Mouse (Mus musculus): Measurements from ENCODE around the gene Gm21887. TPM values are rescaled to one million over a fixed set of nuclear protein-coding genes. Genes with fewer than 3 reads are reported as not detected.
"Not testable (repeated sequence)": the region's sequence is repeated elsewhere in the genome, so short reads cannot be mapped to it uniquely, and the experiment has no call there.

Gm21887 gene
- 188 and 256 TPM in 2 replicates for polyA plus RNA-seq (2015; fragmentation: Nextera tagmentation; extraction: Ambion mirVana)

DNA sequence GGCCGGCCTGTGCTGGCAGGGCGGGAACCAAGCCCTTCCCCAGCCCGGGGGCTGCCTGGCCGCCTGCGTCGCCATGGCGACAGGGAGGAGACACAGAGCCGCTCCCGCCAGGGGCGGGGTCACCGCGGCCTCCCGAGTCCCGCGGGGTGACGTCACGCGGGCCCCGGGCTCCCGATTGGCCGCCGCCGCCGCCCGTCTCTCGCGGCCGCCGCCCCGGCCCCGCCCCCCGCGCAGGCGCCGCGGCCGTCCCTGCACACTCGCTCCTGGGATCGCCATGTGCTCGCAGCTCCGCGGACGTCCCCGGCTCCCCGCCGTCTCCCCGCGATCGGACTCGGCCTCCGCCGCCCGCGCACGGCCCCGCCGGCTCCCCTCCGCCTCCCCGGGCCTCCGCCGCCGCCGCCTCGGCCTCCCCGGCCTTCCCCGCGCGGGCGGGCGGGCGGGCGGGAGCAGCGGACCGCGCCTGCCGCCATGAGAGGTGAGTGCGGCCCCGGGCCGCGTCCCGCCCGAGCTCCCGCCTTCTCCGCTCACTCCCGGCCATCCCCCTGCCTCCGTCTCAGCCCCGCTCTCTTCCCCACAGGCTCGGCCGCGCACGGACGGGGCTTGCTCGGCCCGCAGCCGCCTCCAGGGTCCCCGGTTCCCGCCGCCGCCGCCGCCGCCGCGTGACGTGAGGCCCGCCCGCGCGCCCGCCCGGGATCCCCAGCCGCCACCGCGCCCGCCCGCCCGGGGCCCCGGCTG, at the start of gene Gm21887:
Gene Gm21887, plus strand, starts transcription at position 644 of the 735 bp plus-strand sequence.
- Histone ChIP-seq H3K36me3 (peaks cover 19% of the 10 kb centered on the region), H3K4me2 (peak within 1 kb of the TSS; percentile 12), H3K9me3 (peaks cover 48% of the 10 kb centered on the region), H3K9ac (peak within 1 kb of the TSS; percentile 72), H3K4me3 (peak within 1 kb of the TSS; percentile 50), H3K27ac (peak within 1 kb of the TSS; percentile 73)
- H3K4me1 ChIP-seq, H3K27me3 ChIP-seq: not testable (repeated sequence)
- 72% methylated on average over 116 of the region's 118 CpGs for WGBS
- ATAC-seq (ENCODE audit: insufficient number of reproducible peaks, insufficient read depth, low FRiP score, low TSS enrichment, low read depth), result peak; percentile 87

DNA sequence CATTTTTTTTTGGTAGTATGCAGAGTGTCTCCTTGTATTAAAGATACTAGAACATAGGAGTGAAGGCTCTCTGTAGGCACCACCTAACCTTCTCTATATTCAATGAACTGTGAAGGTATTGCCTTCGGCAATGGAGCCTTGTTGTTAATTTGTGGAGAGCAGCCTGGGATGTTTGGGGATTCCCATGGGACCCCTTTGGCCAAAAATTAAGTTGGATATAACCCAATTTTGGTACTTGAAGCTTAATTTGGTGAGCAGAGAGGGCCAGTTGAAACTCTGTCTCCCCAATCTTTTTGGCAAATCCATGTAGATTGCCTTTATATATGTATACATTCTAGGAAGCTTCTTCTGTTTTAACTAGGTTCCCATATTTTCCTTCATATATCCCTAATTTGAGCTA, 40.1 kb upstream of the Gm21887 start:
- Histone ChIP-seq H3K36me3 (peaks cover 5% of the 10 kb centered on the region; the same call in 1 of the 2 replicates), H3K4me2 (no peak overlapping the region), H3K27me3 (no peaks in the 10 kb centered on the region), H3K4me1 (no peaks in the 10 kb centered on the region), H3K27ac (no peak overlapping the region), H3K9ac (no peak overlapping the region), H3K4me3 (no peak overlapping the region), H3K9me3 (peaks cover 13% of the 10 kb centered on the region; the same call in 1 of the 2 replicates)
- 81% methylated on average over 1 of the region's 1 CpGs for WGBS
- ATAC-seq (ENCODE audit: insufficient number of reproducible peaks, insufficient read depth, low FRiP score, low TSS enrichment, low read depth), result no peak

GRCm38 (mm10) chrX:169969765-169970164, 39.7 kb upstream of the Gm21887 start:
- H3K4me3 ChIP-seq, H3K27ac ChIP-seq, H3K4me1 ChIP-seq, H3K9ac ChIP-seq, H3K27me3 ChIP-seq, H3K36me3 ChIP-seq, H3K4me2 ChIP-seq: not testable (repeated sequence)
- H3K9me3 ChIP-seq, result peaks cover 13% of the 10 kb centered on the region; the same call in 1 of the 2 replicates
- ATAC-seq (ENCODE audit: insufficient number of reproducible peaks, insufficient read depth, low FRiP score, low TSS enrichment, low read depth), result peak; percentile 35; the same call in 1 of the 2 replicates
- WGBS, result 86% methylated on average over 3 of the region's 3 CpGs

DNA sequence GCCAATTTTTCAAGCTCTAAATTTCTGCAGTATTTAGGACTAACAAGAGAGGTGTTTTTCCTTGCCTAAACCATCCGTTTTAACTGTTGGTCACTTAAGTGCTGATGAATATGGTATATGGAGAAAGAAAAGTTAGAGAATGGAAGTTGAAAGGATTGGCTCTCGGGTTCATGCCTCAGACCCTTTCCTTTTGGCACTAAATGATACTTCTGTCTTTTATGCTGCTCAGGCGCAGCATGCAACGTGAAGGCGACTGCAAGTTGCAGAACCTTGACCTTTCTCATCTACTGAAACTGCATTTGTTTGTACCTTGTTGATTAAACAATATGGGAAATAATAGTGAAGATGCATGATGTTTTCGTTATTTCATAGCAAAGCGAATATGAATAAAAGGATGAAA, 38.9 kb upstream of the Gm21887 start:
- not testable (repeated sequence) for H3K27me3 ChIP-seq; H3K9ac ChIP-seq; H3K4me2 ChIP-seq; H3K27ac ChIP-seq; ATAC-seq (ENCODE audit: insufficient number of reproducible peaks, insufficient read depth, low FRiP score, low TSS enrichment, low read depth); H3K4me3 ChIP-seq; H3K4me1 ChIP-seq
- H3K9me3 ChIP-seq, result peaks cover 16% of the 10 kb centered on the region; the same call in 1 of the 2 replicates
- peaks cover 12% of the 10 kb centered on the region; the same call in 1 of the 2 replicates for H3K36me3 ChIP-seq
- 87% methylated on average over 7 of the region's 7 CpGs for WGBS

DNA sequence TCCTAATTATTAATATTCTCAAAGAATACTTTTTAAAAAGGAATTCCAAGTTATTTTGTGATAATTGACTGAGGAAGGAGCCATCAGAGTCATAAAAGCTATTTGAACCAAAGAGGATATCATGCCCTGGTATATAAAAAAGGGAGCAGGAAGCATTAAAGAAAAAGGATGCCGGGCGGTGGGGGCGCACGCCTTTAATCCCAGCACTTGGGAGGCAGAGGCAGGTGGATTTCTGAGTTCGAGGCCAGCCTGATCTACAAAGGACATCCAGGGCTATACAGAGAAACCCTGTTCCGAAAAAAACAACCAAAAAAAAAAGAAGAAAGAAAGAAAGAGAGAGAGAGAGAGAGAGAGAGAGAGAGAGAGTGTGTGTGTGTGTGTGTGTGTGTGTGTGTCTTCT, 37.9 kb upstream of the Gm21887 start:
- not testable (repeated sequence) for H3K9ac ChIP-seq; ATAC-seq (ENCODE audit: insufficient number of reproducible peaks, insufficient read depth, low FRiP score, low TSS enrichment, low read depth); H3K4me3 ChIP-seq; H3K27ac ChIP-seq; H3K27me3 ChIP-seq; H3K4me1 ChIP-seq; H3K4me2 ChIP-seq
- WGBS, result 84% methylated on average over 6 of the region's 6 CpGs
- Histone ChIP-seq H3K36me3 (peaks cover 14% of the 10 kb centered on the region; the same call in 1 of the 2 replicates), H3K9me3 (peaks cover 19% of the 10 kb centered on the region; the same call in 1 of the 2 replicates)

GRCm38 (mm10) chrX:169972131-169972530, 37.3 kb upstream of the Gm21887 start:
- ATAC-seq (ENCODE audit: insufficient number of reproducible peaks, insufficient read depth, low FRiP score, low TSS enrichment, low read depth); H3K4me2 ChIP-seq; H3K4me3 ChIP-seq; H3K4me1 ChIP-seq; H3K9ac ChIP-seq; H3K27ac ChIP-seq; H3K27me3 ChIP-seq: not testable (repeated sequence)
- WGBS, result 73% methylated on average over 2 of the region's 2 CpGs
- Histone ChIP-seq H3K9me3 (peaks cover 19% of the 10 kb centered on the region; the same call in 1 of the 2 replicates), H3K36me3 (peaks cover 14% of the 10 kb centered on the region; the same call in 1 of the 2 replicates)

DNA sequence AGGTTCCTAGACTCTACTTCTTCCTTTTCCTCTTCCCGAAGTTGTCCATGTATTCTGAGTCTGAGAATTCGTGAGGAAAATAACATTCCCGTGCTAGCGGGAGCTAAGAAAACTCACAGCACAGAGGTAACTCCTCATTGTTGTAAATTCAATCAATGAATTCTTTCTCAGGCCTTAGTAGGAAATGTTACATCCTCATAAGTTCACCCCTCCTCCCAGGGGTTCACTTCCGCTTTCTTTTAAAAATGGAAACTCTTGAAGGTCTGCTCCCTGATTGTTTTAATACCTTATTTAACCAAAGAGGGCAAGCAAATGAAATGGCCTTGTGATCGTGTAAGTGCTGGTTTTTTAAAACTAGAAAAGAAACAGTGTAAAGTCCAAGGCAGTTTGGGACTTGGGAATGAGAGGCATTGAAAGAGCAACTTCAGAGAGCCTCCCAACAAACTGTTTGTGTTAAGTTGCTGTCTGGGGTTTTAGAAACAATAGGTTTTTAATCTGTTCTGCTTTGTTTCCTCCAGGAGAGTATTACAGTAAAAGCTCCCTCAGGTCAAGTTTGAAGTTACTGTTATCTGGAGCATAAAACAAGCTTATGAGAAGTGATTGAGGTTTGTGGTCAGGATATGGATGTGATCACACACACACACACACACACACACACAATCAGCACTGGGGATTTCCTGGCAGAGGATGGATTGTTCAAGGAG, 36.5 kb upstream of the Gm21887 start:
- H3K4me2 ChIP-seq; H3K9ac ChIP-seq; H3K4me3 ChIP-seq; H3K27ac ChIP-seq; H3K4me1 ChIP-seq; ATAC-seq (ENCODE audit: insufficient number of reproducible peaks, insufficient read depth, low FRiP score, low TSS enrichment, low read depth); H3K27me3 ChIP-seq: not testable (repeated sequence)
- WGBS, result 76% methylated on average over 6 of the region's 6 CpGs
- peaks cover 21% of the 10 kb centered on the region; the same call in 1 of the 2 replicates for H3K9me3 ChIP-seq
- H3K36me3 ChIP-seq, result peaks cover 17% of the 10 kb centered on the region; the same call in 1 of the 2 replicates

- not testable (repeated sequence) for H3K4me2 ChIP-seq; H3K27me3 ChIP-seq; H3K4me1 ChIP-seq; H3K27ac ChIP-seq; ATAC-seq (ENCODE audit: insufficient number of reproducible peaks, insufficient read depth, low FRiP score, low TSS enrichment, low read depth); H3K4me3 ChIP-seq; H3K9ac ChIP-seq
- H3K9me3 ChIP-seq, result peaks cover 30% of the 10 kb centered on the region; the same call in 1 of the 2 replicates
- 59% methylated on average over 3 of the region's 3 CpGs for WGBS
- H3K36me3 ChIP-seq, result peaks cover 24% of the 10 kb centered on the region; the same call in 1 of the 2 replicates
Measured at GRCm38 (mm10) chrX:169973806-169974205, 35.7 kb upstream of the Gm21887 start.

DNA sequence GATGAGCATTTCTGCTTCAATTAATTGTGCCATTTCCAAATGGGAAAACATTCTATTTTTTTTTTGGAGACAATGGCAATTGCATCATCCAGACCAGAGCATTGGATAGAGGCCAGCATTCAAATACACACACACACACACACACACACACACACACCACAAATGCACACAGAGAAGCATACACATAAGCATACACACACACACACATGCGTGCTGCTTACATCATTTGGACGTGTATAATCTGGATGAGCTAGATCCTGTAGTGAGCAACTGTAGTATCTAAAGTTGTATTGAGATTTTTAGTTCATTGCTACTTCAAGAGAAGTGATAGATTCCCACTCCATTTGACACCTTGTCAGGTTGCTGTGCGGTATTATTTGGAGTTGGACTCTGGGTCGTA, 35.0 kb upstream of the Gm21887 start:
- H3K4me1 ChIP-seq; H3K4me3 ChIP-seq; H3K9ac ChIP-seq; H3K27ac ChIP-seq; H3K4me2 ChIP-seq; H3K27me3 ChIP-seq; ATAC-seq (ENCODE audit: insufficient number of reproducible peaks, insufficient read depth, low FRiP score, low TSS enrichment, low read depth): not testable (repeated sequence)
- 61% methylated on average over 4 of the region's 4 CpGs for WGBS
- H3K36me3 ChIP-seq, result peaks cover 24% of the 10 kb centered on the region; the same call in 1 of the 2 replicates
- peaks cover 31% of the 10 kb centered on the region; the same call in 1 of the 2 replicates for H3K9me3 ChIP-seq

- H3K27me3 ChIP-seq; H3K27ac ChIP-seq; H3K4me3 ChIP-seq; H3K4me2 ChIP-seq; H3K9ac ChIP-seq; ATAC-seq (ENCODE audit: insufficient number of reproducible peaks, insufficient read depth, low FRiP score, low TSS enrichment, low read depth); H3K4me1 ChIP-seq: not testable (repeated sequence)
- Histone ChIP-seq H3K36me3 (peaks cover 24% of the 10 kb centered on the region; the same call in 1 of the 2 replicates), H3K9me3 (peaks cover 31% of the 10 kb centered on the region; the same call in 1 of the 2 replicates)
- WGBS, result 64% methylated on average over 6 of the region's 6 CpGs
Measured at GRCm38 (mm10) chrX:169974974-169975373, 34.5 kb upstream of the Gm21887 start.

- H3K27me3 ChIP-seq; H3K9ac ChIP-seq; H3K4me1 ChIP-seq; H3K4me2 ChIP-seq; H3K27ac ChIP-seq; ATAC-seq (ENCODE audit: insufficient number of reproducible peaks, insufficient read depth, low FRiP score, low TSS enrichment, low read depth); H3K4me3 ChIP-seq: not testable (repeated sequence)
- Histone ChIP-seq H3K9me3 (peaks cover 34% of the 10 kb centered on the region), H3K36me3 (peaks cover 25% of the 10 kb centered on the region; the same call in 1 of the 2 replicates)
- 86% methylated on average over 3 of the region's 3 CpGs for WGBS
Measured at GRCm38 (mm10) chrX:169975681-169976131, 33.8 kb upstream of the Gm21887 start.
